Mouse (Mus musculus) stomach, postnatal 0 days (tissue): ENCODE measurements at regions not wholly inside any gene's neighbourhood (a gene's known extent, or its start where the extent isn't known, plus 50 kb on each side); places are given as distances from the start of the nearest gene placed in this dataset.

Experiments used
- CTCF ChIP-seq: IDR thresholded peaks from 2 replicates; pipeline ENCODE4 v1.5.1; 2016; ENCODE audit warnings: antibody characterized with exemption, low read depth, mild to moderate bottlenecking, moderate library complexity
- EP300 ChIP-seq: optimal IDR thresholded peaks from 2 replicates; pipeline ENCODE3; 2016; ENCODE audit warnings: antibody characterized with exemption

- no peak for TF ChIP-seq CTCF
- TF ChIP-seq EP300 = no peak
These were observed 228.9 kb upstream of the Fn1 start for GRCm38 (mm10) chr1:71881851-71882250.
